Mouse (Mus musculus) kidney, adult 9 months (tissue): ENCODE data around the gene Tex22.

Source experiments
- DNase-seq: peaks from one replicate; pipeline ENCODE4 v3.0.0; 2022

The Tex22 gene

DNA sequence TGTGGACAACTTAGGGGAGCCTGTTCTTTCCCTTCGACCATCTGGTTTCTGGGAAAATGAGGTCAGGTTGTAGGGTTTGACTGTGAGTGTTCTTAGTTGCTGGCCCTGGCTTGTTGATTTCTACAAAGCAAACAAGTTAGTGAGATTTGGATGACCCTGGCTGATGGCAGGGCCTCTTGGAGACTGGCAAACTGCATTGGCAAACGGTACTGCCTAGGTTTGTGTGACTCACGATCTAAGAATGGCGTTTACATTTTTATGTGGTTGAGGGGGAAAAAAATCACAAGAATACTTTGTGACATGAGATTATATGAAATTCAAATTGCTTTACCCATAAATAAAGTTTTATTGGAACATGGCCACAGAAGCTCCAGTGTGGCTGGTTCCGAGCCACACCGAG, 32.1 kb downstream of the Tex22 start:
- no peak for DNase-seq

DNA sequence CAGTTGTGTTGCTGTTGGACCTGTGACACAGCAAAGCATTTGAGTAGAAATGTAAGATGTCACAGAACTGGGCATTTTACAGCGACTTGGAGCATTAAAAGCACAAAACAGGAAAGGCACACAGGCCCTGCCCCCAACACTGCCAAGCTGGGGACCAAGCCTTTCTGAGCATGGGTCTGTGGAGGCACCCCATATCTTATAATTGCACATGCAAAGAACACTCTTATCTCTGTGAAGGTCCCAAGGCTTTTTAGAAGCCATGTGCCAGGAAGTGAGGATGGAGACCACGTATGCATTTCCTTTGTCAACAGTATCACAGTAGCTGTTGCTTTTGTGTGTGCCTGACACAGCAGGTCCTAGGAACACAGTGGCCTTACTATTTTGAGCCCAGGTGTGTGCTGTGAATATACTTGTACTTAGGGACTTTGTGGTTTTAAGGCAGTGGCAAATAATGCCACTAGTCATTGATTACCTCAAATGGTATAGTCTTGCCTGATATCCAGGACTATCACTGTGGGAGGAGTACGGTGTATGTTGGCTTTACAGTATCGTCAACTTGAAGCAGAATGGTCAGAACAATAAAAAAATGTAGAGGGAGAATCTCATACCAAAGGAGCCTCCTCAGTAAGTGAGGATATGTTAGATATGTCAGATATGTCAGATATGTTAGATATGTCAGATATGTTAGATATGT, 33.3 kb downstream of the Tex22 start:
- no peak for DNase-seq

DNA sequence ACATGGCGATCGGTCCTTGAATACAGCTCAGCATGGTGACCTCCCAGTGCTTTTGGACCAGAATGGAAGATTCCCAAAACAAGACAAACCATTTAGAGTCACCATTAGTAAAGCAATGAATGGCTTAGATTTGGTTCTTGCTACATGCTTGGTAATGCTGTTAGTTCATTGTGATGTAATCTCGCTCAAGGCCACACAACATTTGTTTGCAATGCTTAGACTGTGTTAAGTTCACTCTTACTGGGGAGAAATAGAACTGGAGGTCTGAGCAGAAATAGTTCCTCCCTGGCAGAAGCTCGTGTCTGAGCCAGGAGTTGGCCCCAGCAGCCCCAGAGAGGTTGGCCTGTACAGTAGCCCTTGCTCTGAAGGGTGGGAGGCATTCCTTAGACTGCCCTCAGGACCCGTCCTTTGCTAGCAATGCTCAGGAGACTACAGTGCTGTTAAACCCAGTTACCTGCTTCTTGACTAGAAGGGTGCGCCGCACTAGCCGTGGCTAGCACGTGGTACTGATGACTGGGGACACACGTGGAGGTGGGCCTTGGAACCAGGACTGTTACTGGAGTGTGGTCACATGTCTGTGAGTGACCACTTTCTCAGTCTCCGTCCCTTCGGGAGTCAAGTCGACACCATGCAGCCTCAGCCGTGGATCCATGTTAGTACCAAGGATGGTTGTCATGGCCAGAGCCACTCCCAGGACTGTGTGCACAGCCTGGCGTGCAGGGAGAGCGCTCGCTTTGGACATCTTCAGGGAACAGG, 34.4 kb downstream of the Tex22 start:
- DNase-seq = no peak

- DNase-seq = no peak
Observed at GRCm38 (mm10) chr12:113109801-113110200, 35.5 kb downstream of the Tex22 start.

- no peak for DNase-seq
Observed at GRCm38 (mm10) chr12:113114141-113114540, 39.8 kb downstream of the Tex22 start.

- DNase-seq = no peak
Observed at GRCm38 (mm10) chr12:113114856-113115538, 40.7 kb downstream of the Tex22 start.

DNA sequence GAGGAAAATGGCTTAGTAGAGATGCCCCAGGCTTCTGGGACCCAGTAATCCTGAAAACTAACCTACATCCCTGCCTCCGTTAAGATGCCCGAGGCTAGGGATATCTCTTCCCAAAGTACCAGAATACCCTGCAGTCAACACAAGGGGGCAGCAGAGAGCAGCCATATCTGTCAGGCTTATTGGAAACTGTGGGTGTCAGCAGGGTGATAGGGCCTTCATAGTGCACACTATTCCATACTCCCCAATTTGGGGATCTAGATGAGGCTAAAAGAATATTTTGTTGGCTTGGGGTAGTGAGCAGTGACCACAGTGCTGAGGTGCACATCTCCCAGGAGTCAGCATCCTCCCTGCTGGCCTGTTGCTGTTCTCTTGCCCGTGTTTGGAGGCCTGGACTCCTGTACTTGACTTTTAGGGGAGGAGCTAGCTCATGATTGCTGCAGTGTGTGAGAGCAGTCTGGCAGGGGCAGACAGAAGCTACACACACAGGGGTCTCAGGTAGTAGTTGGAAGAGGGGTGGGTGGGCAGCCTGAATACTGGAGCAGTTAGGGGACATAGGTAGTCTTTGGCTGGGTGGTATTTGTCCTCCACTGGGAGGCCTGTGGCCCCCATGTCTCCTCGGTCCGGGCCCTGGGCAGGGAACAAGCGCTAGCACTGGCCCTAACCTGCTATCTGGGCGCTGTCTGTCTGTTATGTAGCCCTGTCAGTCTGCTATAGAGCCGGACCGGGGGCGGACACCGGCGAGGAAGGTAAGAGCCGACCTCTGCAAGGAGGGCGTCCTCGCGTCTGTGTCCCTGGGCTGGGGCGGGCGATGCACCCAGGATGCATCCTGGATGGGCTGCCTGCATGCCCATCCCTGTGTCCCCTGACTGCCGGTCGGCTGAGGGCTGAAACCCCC, 45.5 kb downstream of the Tex22 start:
- DNase-seq = peak; percentile 77

DNA sequence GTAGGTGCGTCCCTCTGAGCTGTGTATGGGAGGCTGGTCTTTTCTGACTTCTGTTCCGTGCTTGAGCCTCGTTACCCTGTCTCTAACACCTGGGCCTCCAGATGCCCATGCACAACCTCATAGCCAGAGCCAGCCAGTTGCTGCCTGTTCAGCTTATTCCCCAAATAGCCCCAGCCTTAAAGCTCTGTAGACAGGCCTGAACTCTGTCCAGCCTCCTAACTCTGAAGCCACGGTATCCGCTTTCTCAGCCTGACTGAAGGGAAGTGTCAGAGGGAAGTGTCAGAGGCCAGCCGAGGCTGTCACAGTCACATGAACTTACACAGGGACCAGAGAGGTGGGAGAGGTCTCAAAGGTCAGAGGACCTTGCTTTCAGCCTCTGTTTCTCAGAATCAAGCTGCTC, 50.4 kb downstream of the Tex22 start:
- no peak for DNase-seq

- no peak for DNase-seq
Observed at GRCm38 (mm10) chr12:113130732-113131131, 56.4 kb downstream of the Tex22 start.

GRCm38 (mm10) chr12:113131601-113132000, 57.3 kb downstream of the Tex22 start:
- DNase-seq = no peak

DNA sequence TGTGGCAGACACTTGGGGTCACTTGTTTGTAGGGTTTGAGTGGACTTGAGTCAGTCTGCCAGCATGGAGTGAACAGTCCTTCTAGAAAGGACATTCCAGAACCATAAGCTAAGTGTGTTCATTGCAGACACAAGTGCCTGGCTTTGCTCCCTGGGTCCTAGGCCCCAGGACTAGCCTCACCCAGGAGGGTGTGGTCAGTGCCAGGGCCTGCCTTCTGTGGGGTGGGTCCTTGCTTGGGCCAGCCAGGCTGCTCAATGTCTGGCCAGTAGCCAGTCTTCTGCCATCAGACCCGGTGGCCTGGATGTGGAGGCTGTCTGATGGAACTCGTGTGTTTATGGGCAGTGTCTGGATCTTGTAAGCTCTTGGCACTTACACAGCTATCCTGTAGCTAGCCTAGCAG, 58.3 kb downstream of the Tex22 start:
- DNase-seq = peak; percentile 45

DNA sequence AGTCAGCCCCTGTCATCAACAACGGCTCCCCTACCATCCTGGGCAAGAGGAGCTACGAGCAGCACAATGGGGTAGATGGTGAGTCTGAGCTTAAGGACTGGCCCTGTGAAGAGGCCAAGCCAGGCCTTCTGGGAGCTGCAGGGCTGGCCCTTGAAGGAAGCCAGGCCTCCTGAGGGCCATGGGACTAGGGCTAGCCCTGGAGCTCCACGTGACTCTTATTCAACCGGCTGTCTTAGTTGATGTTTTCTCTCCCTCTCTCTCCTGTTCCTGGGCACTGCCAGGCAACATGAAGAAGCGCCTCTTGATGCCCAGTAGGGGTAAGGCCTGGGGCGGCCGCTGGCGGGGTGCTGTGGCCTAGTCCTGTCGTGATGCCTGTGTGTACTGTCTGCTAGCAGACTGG, 59.0 kb downstream of the Tex22 start:
- no peak for DNase-seq

- no peak for DNase-seq
Observed at GRCm38 (mm10) chr12:113133861-113134403, 59.6 kb downstream of the Tex22 start.

- DNase-seq = no peak
Observed at GRCm38 (mm10) chr12:113134502-113134901, 60.2 kb downstream of the Tex22 start.

GRCm38 (mm10) chr12:113135401-113135800, 61.1 kb downstream of the Tex22 start:
- no peak for DNase-seq

DNA sequence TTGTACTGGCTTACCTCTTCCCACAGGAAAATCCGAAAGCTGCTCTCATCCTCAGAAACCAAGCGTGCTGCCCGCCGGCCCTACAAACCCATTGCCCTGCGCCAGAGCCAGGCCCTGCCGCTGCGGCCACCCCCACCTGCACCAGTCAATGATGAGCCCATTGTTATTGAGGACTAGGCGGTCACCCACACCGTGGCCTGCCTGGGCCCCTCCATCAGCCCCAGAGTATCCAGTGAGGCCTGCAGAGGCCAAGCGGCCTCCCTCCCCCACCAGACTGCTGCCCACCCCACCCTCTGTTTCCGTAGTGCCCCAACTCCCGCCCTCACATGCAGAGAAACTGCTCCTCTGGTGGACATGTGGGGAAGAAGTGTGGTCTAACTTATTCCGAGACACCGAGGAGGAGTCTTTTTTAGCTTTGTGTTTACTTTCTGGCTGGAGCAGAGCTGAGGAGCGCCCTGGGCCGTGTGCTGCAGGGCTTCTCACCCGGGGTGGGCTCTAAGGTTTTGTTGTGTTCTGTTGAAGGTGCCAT, 62.3 kb downstream of the Tex22 start:
- DNase-seq = no peak

GRCm38 (mm10) chr12:113137260-113138213, 63.2 kb downstream of the Tex22 start:
- no peak for DNase-seq

- DNase-seq = no peak
Observed at GRCm38 (mm10) chr12:113138291-113138690, 64.0 kb downstream of the Tex22 start.
